Mouse (Mus musculus): Measurements from ENCODE around the gene Nras. TPM values are rescaled to one million over a fixed set of nuclear protein-coding genes. Genes with fewer than 3 reads are reported as not detected.

The Nras gene
- total RNA-seq, 1 experiment, result 113 TPM

GRCm38 (mm10) chr3:103073771-103074170 lies 15.7 kb downstream of the Nras start, which contains the start of gene Ampd1:
TSS of gene Ampd1 (plus strand) at chr3:103074014.
- H3K9ac ChIP-seq (ENCODE audit: insufficient read depth, low read depth, low read length, poor library complexity, severe bottlenecking), result no peak within 1 kb of the TSS
- no peak within 1 kb of the TSS for H3K4me3 ChIP-seq (ENCODE audit: insufficient read depth in 1 of 2, low read depth in 1 of 2, low read length in 2 of 2, poor library complexity in 1 of 2, severe bottlenecking in 1 of 2)
- no peak for DNase-seq (ENCODE audit: low read depth, low spot score)
- H3K4me1 ChIP-seq (ENCODE audit: control insufficient read depth in 2 of 2, insufficient read depth in 2 of 2, low read length in 2 of 2, poor library complexity in 1 of 2), result no peaks in the 10 kb centered on the region
- in situ Hi-C loops (cut with MboI; ENCODE audit: low sequenced_read_pairs in 2 of 2, unreplicated experiment in 2 of 2), result no loop called here
- H3K27ac ChIP-seq (ENCODE audit: insufficient read depth, low read depth, low read length, poor library complexity, severe bottlenecking), result no peak within 1 kb of the TSS
- TF ChIP-seq MAFK (IDR thresholded peaks at IDR 0.05; ENCODE audit: insufficient read depth, low read depth, low read length), result 0 out of 2 replicates have a peak, but pooled peaks have one; percentile 8
- no peak for TF ChIP-seq ZC3H11A (IDR thresholded peaks at IDR 0.05; ENCODE audit: borderline replicate concordance, low read depth, low read length)
- no peaks in the 10 kb centered on the region for H3K9me3 ChIP-seq (ENCODE audit: control insufficient read depth, insufficient read depth, low read depth, low read length)
- peaks cover 2% of the 10 kb centered on the region; the same call in 1 of the 2 replicates for H3K36me3 ChIP-seq (ENCODE audit: control insufficient read depth, insufficient read depth, low read length, poor library complexity, severe bottlenecking)

- Histone ChIP-seq H3K4me3 (ENCODE audit: insufficient read depth in 1 of 2, low read depth in 1 of 2, low read length in 2 of 2, poor library complexity in 1 of 2, severe bottlenecking in 1 of 2) (no peak overlapping the region), H3K9ac (ENCODE audit: insufficient read depth, low read depth, low read length, poor library complexity, severe bottlenecking) (no peak overlapping the region), H3K4me1 (ENCODE audit: control insufficient read depth in 2 of 2, insufficient read depth in 2 of 2, low read length in 2 of 2, poor library complexity in 1 of 2) (no peaks in the 10 kb centered on the region), H3K36me3 (ENCODE audit: control insufficient read depth, insufficient read depth, low read length, poor library complexity, severe bottlenecking) (no peaks in the 10 kb centered on the region), H3K27ac (ENCODE audit: insufficient read depth, low read depth, low read length, poor library complexity, severe bottlenecking) (no peak overlapping the region), H3K9me3 (ENCODE audit: control insufficient read depth, insufficient read depth, low read depth, low read length) (no peaks in the 10 kb centered on the region)
- no peak for DNase-seq (ENCODE audit: low read depth, low spot score)
- in situ Hi-C loops (cut with MboI; ENCODE audit: low sequenced_read_pairs in 2 of 2, unreplicated experiment in 2 of 2), result no loop called here
- TF ChIP-seq MAFK (IDR thresholded peaks at IDR 0.05; ENCODE audit: insufficient read depth, low read depth, low read length), result no peak
- no peak for TF ChIP-seq CHD2 (IDR thresholded peaks at IDR 0.05; ENCODE audit: low read depth, low read length)
- TF ChIP-seq ZC3H11A (IDR thresholded peaks at IDR 0.05; ENCODE audit: borderline replicate concordance, low read depth, low read length), result no peak
- no peak for TF ChIP-seq ZNF384 (IDR thresholded peaks at IDR 0.05; ENCODE audit: low read depth, low read length)
- no peak for TF ChIP-seq HCFC1 (IDR thresholded peaks at IDR 0.05; ENCODE audit: borderline replicate concordance, insufficient read depth, low read length)
Observed at GRCm38 (mm10) chr3:103075871-103076270, 17.8 kb downstream of the Nras start.

- H3K4me3 ChIP-seq (ENCODE audit: insufficient read depth in 1 of 2, low read depth in 1 of 2, low read length in 2 of 2, poor library complexity in 1 of 2, severe bottlenecking in 1 of 2), result no peak overlapping the region
- H3K9ac ChIP-seq (ENCODE audit: insufficient read depth, low read depth, low read length, poor library complexity, severe bottlenecking), result no peak overlapping the region
- no peak overlapping the region for H3K27ac ChIP-seq (ENCODE audit: insufficient read depth, low read depth, low read length, poor library complexity, severe bottlenecking)
- no peak for DNase-seq (ENCODE audit: low read depth, low spot score)
- no peak for TF ChIP-seq ZNF384 (IDR thresholded peaks at IDR 0.05; ENCODE audit: low read depth, low read length)
- H3K9me3 ChIP-seq (ENCODE audit: control insufficient read depth, insufficient read depth, low read depth, low read length), result no peaks in the 10 kb centered on the region
- H3K36me3 ChIP-seq (ENCODE audit: control insufficient read depth, insufficient read depth, low read length, poor library complexity, severe bottlenecking), result no peaks in the 10 kb centered on the region
- in situ Hi-C loops (cut with MboI; ENCODE audit: low sequenced_read_pairs in 2 of 2, unreplicated experiment in 2 of 2), result no loop called here
- H3K4me1 ChIP-seq (ENCODE audit: control insufficient read depth in 2 of 2, insufficient read depth in 2 of 2, low read length in 2 of 2, poor library complexity in 1 of 2), result no peaks in the 10 kb centered on the region
Observed at GRCm38 (mm10) chr3:103076476-103076875, 18.4 kb downstream of the Nras start.

- Histone ChIP-seq H3K27ac (ENCODE audit: insufficient read depth, low read depth, low read length, poor library complexity, severe bottlenecking) (no peak overlapping the region), H3K9me3 (ENCODE audit: control insufficient read depth, insufficient read depth, low read depth, low read length) (no peaks in the 10 kb centered on the region), H3K4me1 (ENCODE audit: control insufficient read depth in 2 of 2, insufficient read depth in 2 of 2, low read length in 2 of 2, poor library complexity in 1 of 2) (no peaks in the 10 kb centered on the region), H3K36me3 (ENCODE audit: control insufficient read depth, insufficient read depth, low read length, poor library complexity, severe bottlenecking) (no peaks in the 10 kb centered on the region), H3K4me3 (ENCODE audit: insufficient read depth in 1 of 2, low read depth in 1 of 2, low read length in 2 of 2, poor library complexity in 1 of 2, severe bottlenecking in 1 of 2) (no peak overlapping the region), H3K9ac (ENCODE audit: insufficient read depth, low read depth, low read length, poor library complexity, severe bottlenecking) (no peak overlapping the region)
- TF ChIP-seq MAFK (IDR thresholded peaks at IDR 0.05; ENCODE audit: insufficient read depth, low read depth, low read length) (no peak), ZC3H11A (IDR thresholded peaks at IDR 0.05; ENCODE audit: borderline replicate concordance, low read depth, low read length) (no peak), HCFC1 (IDR thresholded peaks at IDR 0.05; ENCODE audit: borderline replicate concordance, insufficient read depth, low read length) (no peak), CHD2 (IDR thresholded peaks at IDR 0.05; ENCODE audit: low read depth, low read length) (no peak), ZNF384 (IDR thresholded peaks at IDR 0.05; ENCODE audit: low read depth, low read length) (no peak)
- no peak for DNase-seq (ENCODE audit: low read depth, low spot score)
- in situ Hi-C loops (cut with MboI; ENCODE audit: low sequenced_read_pairs in 2 of 2, unreplicated experiment in 2 of 2), result no loop called here
Observed at GRCm38 (mm10) chr3:103079301-103079700, 21.2 kb downstream of the Nras start.

GRCm38 (mm10) chr3:103081051-103081450 lies 23.0 kb downstream of the Nras start:
- in situ Hi-C loops (cut with MboI; ENCODE audit: low sequenced_read_pairs in 2 of 2, unreplicated experiment in 2 of 2), result no loop called here
- Histone ChIP-seq H3K36me3 (ENCODE audit: control insufficient read depth, insufficient read depth, low read length, poor library complexity, severe bottlenecking) (no peaks in the 10 kb centered on the region), H3K27ac (ENCODE audit: insufficient read depth, low read depth, low read length, poor library complexity, severe bottlenecking) (no peak overlapping the region), H3K9me3 (ENCODE audit: control insufficient read depth, insufficient read depth, low read depth, low read length) (no peaks in the 10 kb centered on the region), H3K9ac (ENCODE audit: insufficient read depth, low read depth, low read length, poor library complexity, severe bottlenecking) (no peak overlapping the region), H3K4me1 (ENCODE audit: control insufficient read depth in 2 of 2, insufficient read depth in 2 of 2, low read length in 2 of 2, poor library complexity in 1 of 2) (0 out of 4 replicates have a peak, but pooled peaks cover 0 to 3% of the 10 kb centered on the region in 2 experiments), H3K4me3 (ENCODE audit: insufficient read depth in 1 of 2, low read depth in 1 of 2, low read length in 2 of 2, poor library complexity in 1 of 2, severe bottlenecking in 1 of 2) (no peak overlapping the region)
- no peak for DNase-seq (ENCODE audit: low read depth, low spot score)
- TF ChIP-seq MAFK (IDR thresholded peaks at IDR 0.05; ENCODE audit: insufficient read depth, low read depth, low read length) (no peak), ZNF384 (IDR thresholded peaks at IDR 0.05; ENCODE audit: low read depth, low read length) (no peak), ZC3H11A (IDR thresholded peaks at IDR 0.05; ENCODE audit: borderline replicate concordance, low read depth, low read length) (no peak), CHD2 (IDR thresholded peaks at IDR 0.05; ENCODE audit: low read depth, low read length) (no peak), HCFC1 (IDR thresholded peaks at IDR 0.05; ENCODE audit: borderline replicate concordance, insufficient read depth, low read length) (no peak)
